Mouse (Mus musculus) testis, postnatal 10 days (tissue): ENCODE data around the gene Rsrc1.
A peak's percentile ranks its signal among the peaks of the same experiment; 100 is the strongest.

Experiments
- DNase-seq: peaks from one replicate; pipeline ENCODE4 v3.0.0; 2021; ENCODE audit warnings: low spot score

Gene Rsrc1

DNA sequence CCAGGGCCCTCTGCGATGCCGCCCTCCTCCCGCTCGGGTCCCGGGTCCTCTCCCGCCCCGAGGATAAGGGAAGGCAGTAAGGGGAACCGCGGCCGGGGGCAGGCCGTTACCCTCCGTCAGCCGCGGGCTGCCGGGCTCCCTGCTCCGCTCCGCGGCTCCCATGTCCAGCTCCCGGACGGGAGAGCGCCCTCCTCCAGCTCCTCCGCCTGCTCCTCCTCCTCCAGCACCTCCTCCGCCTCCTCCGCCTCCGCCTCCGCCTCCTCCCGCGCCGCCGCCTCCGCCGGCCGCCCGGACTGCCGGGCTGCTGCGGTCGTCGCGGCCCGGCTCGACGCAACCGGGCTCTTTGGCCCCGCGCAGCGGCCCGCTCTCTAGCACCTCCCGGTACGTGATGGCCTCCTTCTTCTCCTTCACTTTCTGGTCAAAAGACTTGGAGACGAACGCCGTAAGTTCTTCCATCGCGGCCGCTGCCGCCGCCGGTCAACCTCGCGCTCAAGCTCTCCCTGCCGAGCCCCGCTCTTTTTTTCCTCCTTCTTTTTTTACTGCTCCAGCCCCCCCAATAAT, at the start of gene Rsrc1:
Gene Rsrc1, plus strand, starts transcription at position 290 of the 561 bp plus-strand sequence.
- peak; percentile 59 for DNase-seq

DNA sequence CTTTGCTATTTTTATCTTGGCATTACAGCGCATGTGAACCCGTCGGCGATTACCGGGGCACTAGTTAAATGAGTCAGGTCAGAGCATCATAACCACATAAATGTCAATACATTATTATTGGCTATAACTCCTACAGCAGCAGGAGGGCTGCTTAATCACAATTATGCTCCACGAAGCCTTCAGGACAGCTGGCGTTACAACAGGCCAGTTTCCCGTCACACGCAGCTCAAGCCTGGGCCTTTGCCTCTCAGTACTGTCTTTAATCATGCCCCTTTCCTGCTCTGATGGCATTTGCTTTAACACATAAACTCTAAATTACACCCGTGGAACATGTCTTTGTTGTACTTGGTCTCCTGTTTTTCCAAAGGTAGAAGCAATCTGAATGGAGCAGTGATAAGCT, 41.5 kb upstream of the Rsrc1 start:
- no peak for DNase-seq

DNA sequence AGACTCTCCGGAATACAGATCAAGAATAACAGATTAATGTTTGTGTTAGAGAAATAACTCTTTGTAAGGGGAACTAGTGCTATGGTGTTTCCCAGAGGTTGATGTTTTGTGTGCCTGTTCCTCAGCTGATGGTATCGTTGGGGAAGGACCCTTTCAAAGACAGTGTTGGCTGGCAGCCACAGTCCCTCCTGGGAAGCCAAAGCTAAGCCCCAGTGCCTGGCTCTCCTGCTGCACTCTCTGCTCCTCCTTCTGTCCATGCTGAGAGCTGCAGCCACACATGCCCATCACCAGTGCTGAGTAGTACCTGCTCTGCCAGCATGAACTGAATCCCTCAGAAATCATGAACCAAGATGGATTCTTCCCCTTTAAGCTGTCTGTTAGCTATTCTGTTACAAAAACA, 26.1 kb upstream of the Rsrc1 start:
- DNase-seq, result no peak

DNA sequence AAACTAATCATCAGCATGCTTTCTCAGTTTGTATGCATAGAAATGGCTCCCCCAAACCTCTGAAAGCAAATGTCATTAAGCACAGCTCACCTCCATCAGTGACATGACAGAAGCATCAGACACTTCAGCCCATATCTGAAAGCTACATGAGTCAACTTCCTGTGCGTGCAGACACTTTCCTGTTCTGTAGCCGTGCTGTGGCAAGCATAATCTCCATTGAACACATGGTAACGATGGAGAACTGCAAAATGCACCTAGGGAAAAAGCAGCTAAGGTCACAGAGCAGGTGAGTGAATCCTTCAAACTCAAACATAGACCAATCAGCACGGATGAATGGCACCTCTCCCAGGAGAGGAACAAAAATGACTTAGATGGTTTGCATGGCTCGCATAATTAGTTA, 21.2 kb upstream of the Rsrc1 start:
- DNase-seq, result no peak

DNA sequence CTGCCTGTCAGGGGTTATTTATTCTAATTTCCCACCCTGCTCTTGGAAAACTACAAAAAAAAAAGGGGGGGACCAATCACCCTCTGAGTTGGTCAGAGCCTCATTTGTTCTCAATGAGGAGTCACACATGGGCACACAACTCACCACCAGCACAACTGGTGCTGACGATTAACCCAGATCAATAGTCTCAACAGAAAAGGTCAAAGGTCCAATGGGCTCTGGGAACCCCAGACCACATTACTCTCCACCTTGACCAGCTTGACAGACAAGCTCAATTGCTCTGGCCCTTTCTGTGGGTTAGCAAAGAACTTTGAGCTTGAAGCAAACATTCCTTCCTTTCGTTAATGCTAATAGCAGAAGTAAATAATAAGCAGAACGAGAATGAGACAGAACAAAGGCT, 16.3 kb upstream of the Rsrc1 start:
- DNase-seq, result no peak

DNA sequence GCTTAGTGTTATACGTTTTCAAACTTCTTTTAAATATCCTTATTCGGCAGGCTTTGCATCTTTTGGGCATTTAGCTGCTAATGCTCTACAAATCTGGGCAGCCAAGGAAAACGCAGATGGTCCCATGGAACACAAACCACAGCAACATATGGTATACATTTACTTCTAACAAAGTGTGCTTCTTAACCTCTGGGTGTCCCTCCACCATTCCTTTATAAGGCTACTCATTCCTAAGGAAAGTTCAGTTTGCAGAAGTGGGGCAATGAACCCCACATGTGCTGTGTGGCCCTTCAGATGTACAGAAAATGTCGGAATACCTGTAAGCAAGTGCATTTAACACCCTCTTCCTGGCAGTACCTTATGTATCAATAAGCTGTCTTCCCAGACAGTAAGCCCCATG, 13.7 kb upstream of the Rsrc1 start:
- no peak for DNase-seq

DNA sequence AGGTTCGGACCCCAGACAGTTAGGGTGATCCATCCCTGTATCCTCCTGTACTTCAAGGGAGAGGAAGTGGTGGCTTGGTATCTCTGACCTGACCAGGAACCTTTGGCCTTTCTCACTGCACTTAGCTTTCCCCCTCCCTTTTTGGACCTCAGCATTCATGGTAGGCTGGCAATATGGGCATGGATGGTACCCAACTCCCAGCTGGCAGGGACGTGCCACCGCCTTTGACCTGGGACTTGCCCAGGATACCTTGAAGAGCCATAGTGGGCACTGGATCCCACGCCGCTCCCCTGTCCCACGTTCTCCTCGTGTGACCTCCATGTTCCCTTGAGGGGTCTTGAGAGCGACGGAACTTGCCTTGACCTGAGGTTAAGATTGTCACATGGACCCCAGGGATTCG, 10.9 kb upstream of the Rsrc1 start:
- no peak for DNase-seq

DNA sequence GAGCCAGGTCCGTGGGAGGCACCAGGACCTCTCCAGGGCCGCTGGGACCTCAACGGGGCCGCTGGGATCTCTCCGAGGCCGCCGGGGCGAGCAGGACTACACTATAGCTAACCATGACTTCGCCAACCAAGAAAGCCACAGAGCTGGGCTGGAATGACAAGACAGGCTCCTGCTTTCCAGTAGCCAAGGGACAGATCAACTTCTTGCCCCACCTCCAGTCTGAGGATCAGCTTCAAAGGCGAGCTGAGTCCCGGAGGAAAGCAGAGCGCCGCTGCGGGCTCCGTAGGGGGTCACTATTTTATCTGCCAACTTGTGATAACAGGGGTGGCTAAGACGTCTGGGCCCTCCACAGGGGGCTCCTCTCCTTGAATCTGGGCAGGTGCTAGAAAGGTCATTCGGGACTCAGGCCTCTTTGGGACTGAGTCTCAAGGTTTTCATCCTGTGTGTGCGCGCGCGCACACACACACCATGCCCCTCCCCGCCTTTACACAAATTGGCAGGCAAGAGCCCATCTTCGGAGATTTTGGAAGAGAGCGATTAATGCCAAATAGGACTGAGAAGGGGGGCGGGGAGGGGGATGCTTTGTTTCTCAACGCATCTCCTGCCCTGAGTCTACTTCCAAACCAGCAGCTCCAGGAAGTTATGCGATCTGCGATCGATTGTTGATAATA, 10.4 kb upstream of the Rsrc1 start:
- no peak for DNase-seq

DNA sequence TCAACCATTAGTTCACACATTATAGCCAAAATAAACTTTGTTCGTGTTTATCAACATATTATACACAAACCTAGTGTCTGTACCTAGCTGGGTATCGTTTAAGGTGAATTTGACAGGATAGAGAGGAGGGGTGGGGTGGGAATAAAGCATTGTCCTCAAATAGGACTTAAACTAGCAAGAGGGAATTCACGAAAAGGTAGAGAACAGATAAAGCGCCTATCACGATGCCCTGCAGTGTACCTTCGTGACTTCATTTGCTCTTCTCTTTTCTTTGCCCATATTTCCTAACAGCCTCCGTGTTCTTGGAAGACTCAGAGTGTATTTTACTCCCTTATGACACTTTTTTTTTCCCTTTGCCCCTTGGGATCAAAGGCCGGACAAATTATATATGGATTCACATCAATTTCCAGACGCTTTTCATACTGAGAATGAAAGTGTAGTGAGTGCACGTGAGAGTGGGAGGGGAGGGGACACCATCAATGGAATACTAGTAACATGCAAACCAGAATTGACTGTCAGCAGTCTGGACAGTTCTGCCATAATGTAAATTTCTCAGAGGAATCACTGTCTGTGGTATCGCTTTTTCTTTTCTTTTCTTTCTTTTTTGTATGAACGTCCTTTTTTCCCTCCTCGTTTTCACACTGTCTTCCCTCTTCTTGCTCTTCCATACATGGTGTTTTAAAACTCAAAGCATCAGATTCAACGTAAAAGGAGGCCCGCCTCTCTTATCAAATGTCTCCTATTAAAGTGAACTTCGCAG, 8.8 kb upstream of the Rsrc1 start:
- no peak for DNase-seq

DNA sequence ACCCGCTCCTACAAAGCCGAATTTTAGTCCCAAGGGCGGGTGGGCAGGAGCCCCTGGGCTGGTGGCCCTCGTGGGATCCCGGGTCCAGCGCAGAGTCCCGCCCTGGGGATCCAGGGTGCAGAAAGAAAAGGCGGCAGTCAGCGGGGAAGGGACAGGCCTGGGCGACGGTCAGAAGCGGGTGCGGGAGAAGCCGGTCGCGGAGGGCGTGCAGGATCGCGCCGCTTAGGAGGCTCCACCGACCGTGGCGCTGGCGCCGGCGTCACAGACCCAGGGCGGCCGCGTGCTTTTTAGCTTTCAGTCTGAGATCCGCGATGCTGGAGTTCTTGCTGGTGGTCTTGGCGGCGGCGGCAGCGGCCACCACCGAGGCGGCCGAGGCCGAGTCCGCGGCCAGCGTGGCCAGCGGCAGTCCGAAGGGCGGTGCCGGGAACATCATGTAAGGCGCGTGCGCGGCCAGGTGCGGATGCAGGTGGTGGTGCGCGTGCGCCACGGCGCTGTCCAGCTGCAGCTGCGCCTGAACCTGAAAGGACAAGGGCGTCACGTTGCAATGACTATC, 7.7 kb upstream of the Rsrc1 start:
- peak; percentile 74 for DNase-seq

DNA sequence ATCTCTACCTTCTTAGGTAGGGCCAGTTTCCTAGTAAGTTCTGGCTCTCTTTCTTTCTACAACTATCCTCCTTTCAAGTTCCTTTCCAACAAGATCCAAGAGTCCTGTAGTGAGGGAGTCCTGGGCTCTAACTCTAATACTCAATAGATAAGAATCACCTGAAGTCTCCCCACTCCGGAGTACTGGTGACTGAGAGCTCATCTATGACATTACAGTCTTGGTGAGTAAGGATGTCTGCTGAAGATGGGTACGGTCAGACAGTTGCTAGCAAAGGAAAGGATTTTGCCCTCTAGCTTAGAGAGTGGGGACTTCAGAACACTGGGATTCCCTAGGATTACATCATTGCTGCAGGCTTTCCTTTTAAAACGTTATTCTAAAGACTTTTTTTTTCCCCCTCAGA, 6.7 kb upstream of the Rsrc1 start:
- no peak for DNase-seq

DNA sequence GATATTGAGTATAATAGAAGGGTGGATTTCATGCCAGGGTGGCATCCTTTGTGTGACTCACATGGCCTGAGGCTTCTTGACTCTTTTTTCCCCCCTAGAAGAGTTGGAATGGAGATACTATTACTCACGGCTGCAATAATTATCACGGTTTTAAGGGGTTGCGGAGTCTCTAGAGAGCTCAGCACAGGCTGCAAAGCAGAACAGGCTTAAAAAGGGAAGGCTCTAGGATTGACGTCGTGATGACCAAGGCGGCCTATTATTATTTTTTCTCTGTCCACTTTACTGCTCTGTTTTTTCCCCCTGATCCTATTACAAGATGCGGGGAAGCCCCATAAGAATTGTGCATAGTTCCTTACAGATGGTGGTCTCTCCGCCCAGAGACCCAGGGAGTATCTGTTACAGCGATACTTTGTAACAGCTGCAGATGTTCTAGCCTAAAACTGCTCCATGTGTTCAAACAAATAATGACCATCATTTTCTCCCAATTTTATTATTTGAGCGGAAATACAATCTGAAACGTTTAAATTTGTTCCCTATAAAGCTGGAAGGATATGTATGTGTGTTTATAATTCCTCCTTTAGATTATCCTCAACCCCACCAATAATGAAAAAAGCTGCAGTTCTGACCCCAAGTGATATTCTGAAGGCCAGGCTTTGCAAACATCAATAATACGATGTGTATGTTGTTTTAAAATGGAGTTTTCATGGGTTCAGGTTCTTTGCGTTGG, 4.1 kb upstream of the Rsrc1 start:
- DNase-seq, result no peak

DNA sequence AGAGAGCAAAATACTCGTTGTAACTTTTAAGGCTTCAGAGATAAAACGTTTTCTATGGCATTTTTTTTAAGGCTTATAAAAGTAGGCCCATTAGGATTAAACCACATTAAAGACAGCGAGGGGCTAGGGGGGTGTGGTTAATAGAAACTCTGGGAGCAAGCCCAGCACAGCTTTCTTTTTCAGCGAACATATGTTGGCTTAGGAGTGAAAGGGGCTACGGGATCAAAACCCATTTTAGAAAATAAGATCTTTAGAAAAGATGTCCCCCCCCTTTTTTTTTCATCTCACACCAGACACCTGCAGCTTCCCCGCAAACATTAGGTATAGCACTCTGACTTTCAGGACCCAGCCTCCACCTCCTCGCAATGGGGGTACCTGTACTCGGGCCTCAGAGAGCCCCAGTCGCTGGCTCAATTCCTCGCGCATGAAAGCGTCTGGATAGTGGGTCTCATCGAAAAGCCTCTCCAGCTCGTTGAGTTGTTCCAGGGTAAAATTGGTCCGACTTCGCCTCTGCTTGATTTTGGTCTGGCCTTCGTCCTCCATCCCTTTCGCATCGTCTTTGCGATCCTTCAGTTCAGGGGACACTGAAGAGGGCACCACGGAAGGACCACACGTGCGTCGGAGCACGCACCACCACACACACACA, 3.3 kb upstream of the Rsrc1 start:
- no peak for DNase-seq

DNA sequence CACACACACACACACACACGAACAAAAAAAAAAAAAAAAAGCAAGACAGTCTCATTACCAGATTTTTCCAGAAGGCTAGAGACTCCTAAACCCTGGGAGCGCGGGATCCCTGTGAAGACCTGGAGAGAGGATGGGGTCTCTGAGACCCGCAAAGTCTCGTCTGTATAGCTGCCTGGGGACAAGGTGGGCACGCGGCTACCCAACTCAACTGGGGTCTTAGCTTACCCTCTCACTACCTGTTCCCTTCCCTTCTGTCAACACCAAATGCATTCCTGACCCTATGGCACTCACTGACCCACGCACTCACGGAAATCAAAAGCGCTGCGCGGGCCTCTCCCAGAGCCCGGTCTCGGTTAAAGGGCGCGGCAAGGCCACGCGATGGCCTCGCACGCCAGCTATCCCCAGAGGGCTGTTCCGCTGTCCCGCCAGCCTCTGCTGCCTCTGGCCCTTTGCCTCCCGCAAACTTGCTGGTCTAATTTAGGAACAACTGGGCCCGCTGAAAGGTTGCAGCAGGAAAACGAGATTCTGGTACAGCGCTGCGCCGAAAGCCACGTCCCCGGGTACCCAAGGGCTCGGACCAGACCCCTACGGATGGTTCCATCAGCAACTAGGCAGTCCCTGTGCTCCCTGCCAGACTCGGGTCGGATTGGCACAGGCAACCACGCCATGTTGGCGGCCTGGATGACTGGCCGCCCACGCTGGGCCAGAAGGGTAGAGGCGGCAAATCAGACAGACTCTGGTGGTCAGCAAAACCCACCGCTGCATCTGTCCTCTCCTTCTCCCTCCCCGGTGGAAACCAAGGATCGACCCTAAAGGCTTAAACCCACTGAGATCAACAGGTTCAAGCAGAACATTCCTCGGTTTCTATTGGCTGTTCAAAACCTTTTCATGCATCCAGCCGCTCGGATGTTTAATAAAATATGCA, 2.5 kb upstream of the Rsrc1 start:
- DNase-seq, result peak; percentile 43

DNA sequence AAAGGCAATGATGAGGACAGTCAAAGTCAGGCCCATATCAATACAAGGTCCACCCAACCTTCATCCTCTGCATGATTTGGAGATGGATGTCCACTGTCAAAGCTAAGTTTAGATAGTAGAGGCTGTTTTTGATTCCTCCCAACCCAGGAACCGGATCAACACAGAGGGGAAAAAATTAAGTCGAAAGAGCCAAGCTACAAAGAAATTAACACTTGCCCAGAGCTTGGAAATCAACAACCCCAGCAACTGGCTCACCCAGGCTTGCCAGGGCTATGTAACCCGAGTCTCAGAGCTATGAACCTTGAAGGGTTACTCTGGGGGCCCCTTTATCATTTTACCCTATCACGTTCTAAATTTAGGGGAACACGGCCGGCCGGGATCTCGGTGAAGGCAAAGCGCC, 1.7 kb upstream of the Rsrc1 start:
- no peak for DNase-seq

DNA sequence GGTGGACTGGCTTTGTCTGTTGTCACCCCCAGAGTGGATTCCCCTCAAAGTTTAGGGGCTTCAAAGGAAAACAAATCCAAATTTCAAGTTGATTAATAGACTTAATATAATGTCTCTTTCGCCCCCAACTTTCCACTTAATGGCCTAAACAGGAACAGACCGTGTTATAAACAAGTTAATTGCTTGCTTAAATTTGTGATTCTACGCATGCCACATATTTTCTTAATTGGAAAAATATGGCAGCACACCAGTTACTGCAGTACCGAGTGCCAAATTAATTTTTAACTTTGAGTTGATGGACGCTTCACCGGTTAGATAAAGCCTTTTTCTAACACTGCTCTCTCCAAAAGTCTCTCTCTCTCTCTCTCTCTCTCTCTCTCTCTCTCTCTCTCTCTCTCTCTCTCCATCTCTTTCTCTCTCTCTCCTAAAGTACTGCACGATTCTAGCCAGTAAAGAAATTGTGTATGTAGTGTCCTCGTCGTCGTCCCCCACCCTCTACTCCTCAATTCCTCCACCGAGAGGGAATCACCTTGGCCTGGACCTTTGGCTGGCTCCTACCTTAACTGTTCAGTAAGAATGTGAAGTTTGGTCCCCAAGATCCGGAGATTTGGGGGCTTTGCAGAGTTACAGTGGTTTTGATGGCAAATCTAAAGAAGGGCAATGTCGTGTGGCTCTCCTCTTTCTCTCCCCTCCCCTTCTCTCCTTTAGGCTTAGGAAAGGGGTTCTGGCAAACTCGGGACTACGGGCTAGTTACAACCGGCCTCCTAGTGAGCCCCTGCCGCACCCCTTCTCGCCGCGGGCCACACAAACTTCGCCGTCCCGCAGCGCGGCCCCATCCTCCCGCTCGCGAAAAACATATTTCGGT, 847 bp upstream of the Rsrc1 start:
- DNase-seq, result no peak

DNA sequence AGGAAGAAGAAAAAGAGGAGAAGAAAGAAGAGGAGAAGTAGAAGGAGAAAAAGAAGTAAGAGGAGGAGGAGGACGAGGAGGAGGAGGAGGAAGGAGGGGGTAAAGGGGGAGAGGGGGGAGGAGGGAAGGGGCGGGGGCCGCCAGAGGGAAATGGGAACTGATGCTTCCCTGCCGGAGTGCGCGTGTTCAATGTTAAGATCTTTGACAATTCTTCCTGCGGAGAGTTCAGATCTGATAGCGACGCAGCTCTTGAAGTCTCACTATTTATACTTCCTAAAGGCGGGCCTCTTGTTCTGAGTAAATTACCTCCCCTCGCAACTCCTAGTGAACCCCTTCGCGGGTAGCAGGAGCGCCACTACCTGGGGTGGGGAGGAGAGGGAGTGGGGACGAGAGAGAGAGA, 516 bp downstream of the Rsrc1 start, which contains the start of gene Shox2:
Gene Shox2, minus strand, starts transcription at position 66 of the 400 bp plus-strand sequence.
- no peak for DNase-seq

DNA sequence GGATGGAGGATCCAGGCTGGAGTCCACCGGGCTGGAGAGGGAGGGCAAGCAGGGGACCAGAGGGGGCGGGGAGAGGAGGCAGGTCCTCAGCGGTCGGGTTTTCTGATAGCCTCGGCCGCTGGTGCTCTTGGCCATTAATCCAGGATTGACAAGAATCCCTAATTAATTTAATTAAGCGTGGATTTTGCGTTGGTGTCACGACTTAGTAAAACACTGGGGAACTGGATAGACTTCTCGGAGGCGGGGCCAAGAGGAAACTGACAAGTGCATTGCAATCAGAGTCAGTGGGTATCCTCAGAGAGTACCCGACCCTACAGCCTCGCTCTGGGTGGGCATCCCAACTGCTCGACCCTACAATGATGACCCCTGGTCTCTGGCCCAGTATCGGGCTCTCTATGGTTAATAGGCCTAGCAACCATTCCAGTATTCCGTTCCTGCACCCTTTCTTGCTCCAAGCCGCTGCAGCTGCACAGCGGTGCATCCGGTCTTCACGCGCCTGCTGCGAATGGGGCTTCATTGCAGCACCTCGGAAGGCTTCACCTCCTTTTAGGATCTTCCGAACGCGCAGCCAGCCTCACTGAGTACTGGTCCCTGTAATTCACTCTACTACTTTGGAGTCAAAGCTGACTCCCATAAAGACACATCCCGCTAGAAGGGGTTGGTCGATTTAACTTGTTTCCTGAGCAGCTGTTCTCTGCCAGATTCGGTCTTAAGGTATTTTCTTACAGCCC, 1.2 kb downstream of the Rsrc1 start:
- no peak for DNase-seq

DNA sequence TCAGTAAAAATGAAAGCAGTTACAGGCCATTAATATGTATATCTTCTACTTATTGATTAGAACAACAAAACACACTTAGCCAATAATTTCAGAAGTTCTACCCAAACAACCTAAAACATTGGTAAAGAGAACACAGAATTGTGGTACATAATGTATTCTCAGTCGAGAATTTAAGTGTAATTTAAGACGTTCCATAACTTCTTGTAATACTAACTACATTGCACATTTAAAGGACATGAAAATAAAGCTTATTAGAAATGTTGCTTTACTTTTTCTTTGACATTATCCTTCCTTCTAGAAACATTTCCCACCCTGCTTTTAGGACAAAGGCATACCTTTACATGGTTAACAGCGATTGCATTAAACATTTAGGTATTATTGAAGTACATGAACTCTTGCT, 2.3 kb downstream of the Rsrc1 start:
- DNase-seq, result no peak
